Mouse (Mus musculus) small intestine, adult 2 months (tissue): ENCODE data around the gene Nt5dc3.

Experiments used
- CTCF ChIP-seq: fragments of 200-500 bp; IDR thresholded peaks from 2 replicates; pipeline ENCODE4 v1.5.1; 2012; ENCODE audit warnings: low read depth, mild to moderate bottlenecking, control low read depth, inconsistent platforms, low read length, moderate library complexity, mixed read lengths; ENCODE audit not compliant: insufficient replicate concordance, insufficient read length; ENCODE audit errors: extremely low read depth
- POLR2A ChIP-seq: fragments of 200-500 bp; IDR thresholded peaks from 2 replicates; pipeline ENCODE4 v1.6.1; 2012; ENCODE audit warnings: low read depth, mild to moderate bottlenecking, control low read depth, inconsistent platforms, low read length, moderate library complexity

DNA sequence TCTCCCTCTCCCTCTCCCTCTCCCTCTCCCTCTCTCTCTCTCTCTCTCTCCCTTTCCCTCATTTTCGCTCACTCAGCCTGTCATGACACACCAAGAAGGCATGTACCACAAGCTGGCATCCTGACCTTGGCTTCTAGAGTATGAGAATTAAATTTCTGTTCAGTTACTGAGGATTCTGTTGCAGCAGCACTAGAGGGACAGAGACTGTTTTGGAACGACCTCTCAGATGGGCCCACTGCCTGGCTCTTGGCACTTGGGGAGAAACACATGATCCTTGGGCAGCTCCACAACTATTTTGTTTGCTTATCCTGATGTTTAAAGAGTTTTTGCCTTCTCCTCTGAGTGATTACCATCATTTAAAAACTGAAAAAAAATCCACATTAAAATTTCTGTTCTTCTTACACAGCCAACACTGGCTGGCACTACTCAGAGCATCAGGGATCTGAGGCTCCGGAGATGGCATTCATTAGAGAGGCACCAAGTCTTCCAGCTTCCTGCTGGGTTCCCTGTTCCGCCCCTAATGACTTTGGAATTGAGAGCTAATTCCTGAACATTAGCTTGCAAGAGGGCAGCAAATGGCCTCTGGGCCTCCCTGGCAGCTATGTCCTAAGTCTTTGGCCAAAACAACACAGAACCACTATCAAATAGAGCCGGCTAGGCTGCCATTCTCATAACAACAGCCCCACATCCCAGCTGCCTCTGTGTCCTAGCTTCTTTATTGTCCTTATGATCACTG lies 101.4 kb downstream of the Nt5dc3 start:
- TF ChIP-seq CTCF (no peak), POLR2A (no peak)
